Mouse (Mus musculus) erythroblast, embryonic 14.5 days (primary cell): Measurements from ENCODE around the gene Apol9a.

ENCODE experiments used
- GATA1 ChIP-seq: IDR thresholded peaks from 2 replicates; pipeline ENCODE4 v1.6.1; 2012; ENCODE audit warnings: low read length, inconsistent platforms, mixed read lengths
- TAL1 ChIP-seq: IDR thresholded peaks from 3 replicates; pipeline ENCODE4 v1.6.1; 2012; ENCODE audit warnings: low read length, inconsistent platforms, mixed read lengths

DNA sequence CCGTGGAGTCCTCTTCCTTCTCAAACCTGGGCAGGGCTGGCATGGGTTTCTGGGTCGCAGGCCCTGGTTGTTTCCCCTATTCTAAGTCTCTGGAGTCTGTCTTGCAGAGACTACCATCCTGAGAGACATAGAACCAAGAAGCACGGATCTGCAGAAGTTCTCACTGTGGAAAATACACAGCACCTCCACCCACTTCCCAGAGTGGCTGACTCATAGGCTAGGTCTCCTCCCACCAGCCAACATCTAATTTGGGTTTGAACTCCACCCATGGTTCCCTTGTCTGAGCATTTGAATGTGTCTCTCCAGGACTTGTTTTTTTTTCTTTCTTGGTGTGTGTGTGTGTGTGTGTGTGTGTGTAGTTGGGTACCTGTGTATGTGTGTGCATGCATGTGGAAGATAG is 46.9 kb downstream of the Apol9a start:
- no peak for TF ChIP-seq TAL1
- TF ChIP-seq GATA1 = no peak
